Mouse (Mus musculus) T-helper 2 cell (primary cell): Measurements from ENCODE around the gene Gatad2a.

Experiments
- in situ Hi-C: fragments of 300-600 bp; cut with MboI, MseI; formaldehyde crosslinking; loops from one replicate; pipeline ENCODE4 v1.15.1; 2025; ENCODE audit warnings: high pct_unique_total_duplicates

The Gatad2a gene

GRCm38 (mm10) chr8:69901484-69902162 is 94.6 kb downstream of the Gatad2a start:
- in situ Hi-C loops, result loop anchor here (25.0 kb wide), 1 partner anchor 261 kb away; the partner anchor contains the start of gene Tmem161a

DNA sequence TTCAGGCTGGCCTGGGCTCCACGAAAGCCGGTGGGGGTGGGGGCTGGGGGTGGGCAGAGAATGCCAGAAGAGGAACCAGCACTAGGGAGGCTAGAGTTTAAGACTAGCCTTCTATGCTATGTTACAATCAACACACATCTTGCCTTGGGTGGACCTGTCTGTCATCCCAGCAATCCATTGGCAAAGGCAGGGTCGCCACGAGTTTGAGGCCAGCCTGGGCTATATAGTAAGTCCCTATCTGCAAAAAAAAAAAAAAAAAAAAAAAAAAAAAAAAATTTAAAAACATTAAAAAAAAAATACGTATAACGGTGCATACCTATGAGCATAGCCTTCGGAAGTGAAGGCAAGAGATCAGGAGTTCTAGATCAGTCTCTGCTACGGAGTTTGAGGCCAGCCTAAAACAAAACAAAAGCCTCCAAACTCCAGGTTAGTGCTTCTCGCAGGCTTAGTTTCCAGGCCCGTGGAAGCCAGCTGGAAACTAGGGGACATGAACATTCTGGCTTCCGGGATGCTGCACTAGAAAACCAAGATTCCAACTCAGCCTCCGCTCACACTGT is 95.2 kb downstream of the Gatad2a start:
- in situ Hi-C loops, result loop anchor here (25.0 kb wide), 1 partner anchor 261 kb away; the partner anchor contains the start of gene Tmem161a

DNA sequence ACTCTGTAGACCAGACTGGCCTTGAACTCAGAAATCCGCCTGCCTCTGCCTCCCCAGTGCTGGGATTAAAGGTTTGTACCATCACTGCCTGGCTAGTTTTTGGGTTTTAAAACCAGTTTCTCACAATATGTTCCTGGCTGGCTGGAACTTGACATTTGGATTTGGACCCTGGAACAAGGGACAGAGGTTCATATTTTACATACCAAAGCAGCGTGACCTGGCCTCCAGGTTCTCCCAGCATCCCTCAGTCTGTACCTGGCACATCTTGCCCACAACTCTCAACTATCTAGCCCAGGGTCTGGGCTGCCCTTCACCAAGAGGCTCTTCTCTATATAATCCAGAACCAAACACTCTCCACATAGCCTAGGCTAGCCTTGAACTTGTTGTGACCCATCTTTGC is 96.3 kb downstream of the Gatad2a start:
- in situ Hi-C loops, result loop anchor here (25.0 kb wide), 1 partner anchor 262 kb away; the partner anchor contains the start of gene Tmem161a

DNA sequence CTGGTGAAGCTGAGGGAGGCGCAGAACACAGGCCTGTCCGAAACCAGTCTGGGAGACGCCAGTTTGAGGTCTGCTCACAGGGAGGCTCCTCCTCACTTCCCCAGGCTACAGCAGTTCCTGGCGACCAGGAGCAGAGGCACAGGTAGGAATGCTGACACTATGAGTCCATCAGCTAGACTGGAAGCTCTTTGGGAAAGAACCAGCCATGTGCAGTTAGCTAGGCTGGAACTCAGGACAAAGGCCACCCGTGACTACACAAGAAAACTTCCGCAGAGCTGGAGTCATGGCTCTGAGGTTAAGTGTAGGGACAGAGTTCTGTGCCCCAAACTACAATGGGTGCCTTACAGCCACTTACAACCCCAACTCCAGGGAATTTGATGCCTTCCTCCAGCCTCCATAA is 98.3 kb downstream of the Gatad2a start:
- in situ Hi-C loops, result no loop called here

GRCm38 (mm10) chr8:69895772-69896451 is 100.3 kb downstream of the Gatad2a start:
- in situ Hi-C loops, result no loop called here

- in situ Hi-C loops, result no loop called here
These were observed 101.3 kb downstream of the Gatad2a start for GRCm38 (mm10) chr8:69894836-69895332.

GRCm38 (mm10) chr8:69893863-69894262 is 102.3 kb downstream of the Gatad2a start:
- in situ Hi-C loops, result no loop called here

DNA sequence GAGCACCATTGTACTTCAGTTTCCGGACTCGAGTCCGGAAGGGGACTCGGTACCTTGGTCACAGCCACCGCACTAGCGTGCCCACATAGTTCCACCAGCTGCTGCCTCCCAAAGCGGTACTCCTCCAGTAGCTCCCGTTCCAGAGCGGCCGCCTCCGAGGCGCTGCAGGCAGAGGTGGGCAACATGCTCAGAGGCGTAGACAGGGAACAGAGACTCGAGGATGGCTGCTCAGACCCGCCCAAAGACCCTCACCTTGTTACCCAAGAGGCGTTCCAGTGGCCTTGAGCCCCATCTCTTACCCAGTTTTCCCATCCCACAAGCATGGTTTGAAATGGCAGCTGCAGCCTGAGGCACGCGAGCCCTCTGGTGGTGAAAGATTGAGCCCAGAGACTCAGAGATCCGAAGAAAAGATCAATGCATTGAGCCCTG is 105.4 kb downstream of the Gatad2a start:
- in situ Hi-C loops, result no loop called here

GRCm38 (mm10) chr8:69888902-69889301 is 107.3 kb downstream of the Gatad2a start:
- in situ Hi-C loops, result no loop called here

- in situ Hi-C loops, result no loop called here
These were observed 107.8 kb downstream of the Gatad2a start for GRCm38 (mm10) chr8:69888244-69888866.

- in situ Hi-C loops, result no loop called here
These were observed 108.6 kb downstream of the Gatad2a start, which contains the start of gene Cilp2 for GRCm38 (mm10) chr8:69887289-69888243. Gene Cilp2 (minus strand): TSS chr8:69887687.

- in situ Hi-C loops, result no loop called here
These were observed 112.0 kb downstream of the Gatad2a start for GRCm38 (mm10) chr8:69884141-69884540.

DNA sequence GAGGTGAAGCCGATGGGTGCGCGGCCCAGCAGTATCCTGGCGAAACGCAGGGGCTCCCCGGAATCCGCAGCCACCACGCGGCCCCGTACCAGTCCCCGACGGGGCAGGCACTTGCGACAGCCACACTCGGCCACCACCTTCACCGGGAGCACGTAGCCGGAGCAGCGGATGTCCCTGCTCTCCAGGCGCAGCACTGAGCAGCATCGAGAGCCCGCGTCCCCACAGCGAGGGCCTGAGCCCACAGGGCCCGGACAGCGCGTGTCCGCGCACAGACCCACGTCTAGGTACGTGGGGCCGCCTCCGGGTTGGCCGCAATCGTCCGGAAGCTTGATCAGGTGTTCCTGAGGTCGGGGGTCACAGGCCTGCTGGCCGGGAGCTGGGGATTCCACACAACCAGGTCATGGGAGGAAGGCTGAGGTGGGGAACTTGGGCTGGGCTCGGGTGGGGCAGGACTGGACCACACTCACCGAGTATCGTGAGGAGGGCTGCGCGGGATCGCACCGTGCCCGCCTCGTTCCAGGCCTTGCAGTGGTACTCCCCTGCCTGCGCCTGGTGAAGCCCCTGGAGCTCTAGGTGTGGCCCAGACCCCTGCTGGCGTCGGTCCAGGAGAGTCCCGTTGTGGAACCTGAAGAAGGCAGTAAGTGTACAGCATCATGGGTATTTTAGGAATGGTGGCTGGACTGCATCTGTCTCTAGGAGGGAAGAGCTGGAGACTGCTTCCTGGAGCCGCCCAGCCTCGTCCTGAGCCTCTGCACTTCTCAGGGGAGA is 113.2 kb downstream of the Gatad2a start:
- in situ Hi-C loops, result no loop called here

DNA sequence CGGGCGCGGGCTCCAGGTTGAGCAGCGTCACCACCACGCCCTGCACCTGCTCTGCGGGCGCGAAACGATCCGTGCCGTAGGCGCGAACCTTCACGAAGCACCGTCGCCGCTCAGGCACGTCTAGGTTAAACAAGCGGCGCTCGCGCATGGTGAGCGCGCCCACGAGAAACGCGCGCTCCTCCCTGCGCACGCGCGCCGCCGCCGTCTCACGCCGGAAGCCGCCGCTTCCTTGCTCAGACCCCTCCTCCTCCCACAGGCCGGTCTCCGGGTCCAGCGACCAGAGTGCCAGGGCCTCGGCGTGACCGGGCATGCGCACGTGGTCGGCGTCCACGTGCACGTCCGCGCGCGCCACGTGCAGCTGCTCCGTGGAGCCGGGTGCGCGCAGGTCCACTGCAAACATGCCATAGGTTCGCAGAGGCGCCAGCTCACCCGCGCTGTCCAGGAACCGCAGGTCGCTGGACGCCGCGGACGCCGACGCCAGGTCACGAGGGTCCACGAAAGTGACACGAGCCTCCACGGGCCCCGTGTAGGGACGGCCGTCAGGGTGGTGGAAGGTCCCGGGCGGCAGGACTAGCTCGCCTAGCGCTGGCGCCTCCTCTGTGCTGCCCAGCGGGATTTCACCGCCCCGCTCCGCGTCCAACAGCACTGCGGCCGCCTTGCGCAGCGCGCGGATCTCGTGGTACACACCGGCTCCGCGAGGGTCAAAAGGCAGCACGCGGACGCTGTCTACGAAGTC is 114.0 kb downstream of the Gatad2a start:
- in situ Hi-C loops, result no loop called here

DNA sequence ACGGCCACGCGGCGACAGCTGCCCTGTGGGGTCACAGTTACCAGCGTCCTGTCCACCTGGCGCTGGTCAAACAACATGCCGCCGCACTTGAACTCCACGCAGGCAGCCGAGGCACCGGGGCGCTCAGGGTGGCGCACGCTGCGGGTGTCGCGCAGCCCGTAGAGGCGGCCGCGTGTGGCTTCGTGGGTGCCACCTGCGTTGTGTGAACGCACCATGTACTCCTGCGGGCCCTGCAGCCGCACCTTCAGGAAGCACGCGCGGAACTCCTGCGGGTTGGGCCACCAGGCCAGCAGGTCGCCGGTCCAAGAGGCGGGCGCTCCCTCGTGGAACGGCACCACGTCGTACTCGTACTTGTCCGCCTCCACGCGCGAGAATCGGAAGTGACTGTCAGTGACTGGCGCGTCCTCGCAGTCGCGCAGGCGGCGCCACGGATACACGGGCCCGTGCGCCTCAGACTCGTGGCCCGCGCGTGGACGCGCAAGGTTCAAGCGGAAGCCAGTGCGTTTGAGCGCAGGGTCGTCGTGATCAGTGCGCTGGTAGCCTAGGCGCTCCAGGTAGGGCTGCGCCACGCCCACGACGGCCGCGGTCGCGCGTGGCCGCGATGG is 114.8 kb downstream of the Gatad2a start:
- in situ Hi-C loops, result no loop called here

DNA sequence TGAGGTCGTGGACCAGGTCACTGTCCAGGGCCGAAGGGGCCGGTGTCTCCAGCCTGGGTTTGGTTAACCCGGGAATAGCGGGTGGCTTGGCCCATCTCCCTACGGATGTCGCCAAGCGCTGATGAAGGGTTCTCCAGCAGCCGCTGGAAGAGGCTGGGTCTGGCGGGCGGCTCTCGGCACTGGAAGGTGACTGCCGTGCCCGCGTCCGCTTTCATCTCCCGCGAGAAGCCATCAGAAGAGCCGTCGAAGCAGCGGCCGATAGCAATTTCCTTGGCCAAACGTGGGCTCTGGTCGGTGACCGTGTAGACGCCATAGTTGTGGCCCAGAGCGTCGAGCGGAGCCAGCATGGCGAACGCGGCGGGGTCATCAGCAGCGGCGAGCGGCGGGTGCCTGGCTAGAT is 115.3 kb downstream of the Gatad2a start:
- in situ Hi-C loops, result no loop called here

- in situ Hi-C loops, result no loop called here
These were observed 116.5 kb downstream of the Gatad2a start for GRCm38 (mm10) chr8:69879678-69880077.

GRCm38 (mm10) chr8:69877992-69878391 is 118.2 kb downstream of the Gatad2a start:
- in situ Hi-C loops, result no loop called here

DNA sequence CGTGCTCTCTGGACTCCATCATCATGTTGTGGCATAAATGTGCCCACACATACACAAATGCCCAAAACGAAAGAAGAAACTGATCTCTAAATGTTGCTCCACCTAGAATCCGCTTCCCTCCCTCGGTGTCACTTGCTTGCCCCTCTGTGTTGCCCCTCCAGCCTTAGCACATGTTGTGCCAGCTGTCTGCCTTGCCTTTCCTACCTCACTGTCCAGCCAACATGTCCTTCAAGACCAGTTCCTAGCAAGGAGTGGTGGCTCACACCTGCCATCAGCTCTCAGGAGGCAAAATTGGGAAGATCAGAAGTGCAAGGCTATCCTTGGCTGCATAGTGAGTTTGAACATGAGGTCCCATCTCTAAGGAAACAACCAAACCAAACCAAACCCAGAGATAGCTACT is 118.8 kb downstream of the Gatad2a start:
- in situ Hi-C loops, result no loop called here
